Mouse (Mus musculus) forebrain, embryonic 10.5 days (tissue): ENCODE data around the gene Trim58. TPM values are rescaled to one million over a fixed set of nuclear protein-coding genes. Genes with fewer than 3 reads are reported as not detected.

Source experiments
- DNase-seq: peaks from one replicate; pipeline ENCODE4 v3.0.0-alpha.2; 2017; ENCODE audit warnings: low spot score; ENCODE audit errors: extremely low spot score
- H3K27ac ChIP-seq: fragments of 300-500 bp; sonication (generic); 2 replicates; pipeline ENCODE4 v1.5.1; 2016; ENCODE audit warnings: mild to moderate bottlenecking
- H3K27me3 ChIP-seq: fragments of 300-500 bp; sonication (generic); 2 replicates; pipeline ENCODE4 v1.6.1; 2016; ENCODE audit warnings: mild to moderate bottlenecking; ENCODE audit not compliant: poor library complexity, severe bottlenecking
- H3K36me3 ChIP-seq: fragments of 300-500 bp; sonication (generic); replicated peaks from 2 replicates; pipeline ENCODE4 v1.6.1; 2016; ENCODE audit warnings: mild to moderate bottlenecking, moderate library complexity
- H3K4me1 ChIP-seq: fragments of 300-500 bp; sonication (generic); 2 replicates; pipeline ENCODE4 v1.6.1; 2016
- H3K4me3 ChIP-seq: fragments of 300-500 bp; sonication (generic); 2 replicates; pipeline ENCODE4 v1.5.1; 2016; ENCODE audit warnings: mild to moderate bottlenecking, moderate library complexity
- H3K9me3 ChIP-seq: fragments of 300-500 bp; sonication (generic); 2 replicates; pipeline ENCODE4 v1.6.1; 2016; ENCODE audit warnings: mild to moderate bottlenecking, moderate library complexity
- WGBS: fragments of 180-500 bp; shearing (Covaris S2); methylation state at CpG from one replicate; pipeline ENCODE4 v1.1.7; 2016; 5-methylcytosine and 5-hydroxymethylcytosine counted together
- polyA plus RNA-seq: library from polyadenylated mRNA; unstranded; fragments of >200 nt; fragmentation: Nextera tagmentation; extraction: Ambion mirVana; gene quantifications from 2 replicates; pipeline ENCODE4 v1.2.1, GENCODE M21; 2016

The Trim58 gene
- polyA plus RNA-seq, 1 experiment from 2014 or later = 0.35 TPM

- WGBS = 52% methylated on average over 4 of the region's 4 CpGs
- Histone ChIP-seq H3K4me3 (no peak overlapping the region), H3K36me3 (no peaks in the 10 kb centered on the region), H3K27me3 (no peaks in the 10 kb centered on the region), H3K4me1 (no peaks in the 10 kb centered on the region), H3K9me3 (no peaks in the 10 kb centered on the region), H3K27ac (no peak overlapping the region)
- DNase-seq = no peak
These were observed 31.6 kb downstream of the Trim58 start for GRCm38 (mm10) chr11:58671825-58672224.

DNA sequence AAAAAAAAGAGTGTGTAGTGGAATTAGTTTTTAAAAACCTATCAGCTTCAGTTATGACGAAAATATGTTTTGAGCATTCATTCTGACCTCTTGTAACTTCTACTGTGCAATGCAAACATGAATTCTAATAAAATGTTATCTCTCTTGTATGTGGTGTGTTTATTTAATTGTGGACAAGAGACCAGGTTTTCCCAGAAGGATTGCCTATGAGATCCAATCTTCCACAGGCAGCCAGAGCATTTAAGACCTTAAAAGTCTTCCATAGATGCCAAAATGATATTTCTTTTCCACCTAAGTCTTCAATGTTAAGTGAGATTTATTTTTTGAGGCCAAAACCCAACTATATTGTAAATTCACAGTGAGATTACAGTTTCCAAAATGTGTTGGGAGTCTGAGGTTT lies 40.5 kb downstream of the Trim58 start, which contains the start of gene Olfr320:
Olfr320 (plus strand) TSS at position 301 of the 400 bp plus-strand sequence.
- Histone ChIP-seq H3K27me3 (no peaks in the 10 kb centered on the region), H3K4me3 (no peak within 1 kb of the TSS), H3K9me3 (no peaks in the 10 kb centered on the region), H3K4me1 (no peaks in the 10 kb centered on the region), H3K27ac (no peak within 1 kb of the TSS), H3K36me3 (no peaks in the 10 kb centered on the region)
- WGBS = 86% methylated on average over 1 of the region's 1 CpGs
- no peak for DNase-seq

- WGBS = 89% methylated on average over 3 of the region's 3 CpGs
- Histone ChIP-seq H3K9me3 (peaks cover 20% of the 10 kb centered on the region), H3K36me3 (no peaks in the 10 kb centered on the region), H3K27ac (no peak within 1 kb of the TSS), H3K4me1 (no peaks in the 10 kb centered on the region), H3K27me3 (no peaks in the 10 kb centered on the region), H3K4me3 (no peak within 1 kb of the TSS)
- DNase-seq = no peak
These were observed 58.6 kb downstream of the Trim58 start, which contains the start of gene Olfr319 for GRCm38 (mm10) chr11:58698862-58699261. Gene Olfr319 (plus strand): TSS chr11:58699162.

Other genes with a start within 250 kb of the Trim58 start
- gene 1810065E05Rik, start 219.4 kb upstream of the Trim58 start, polyA plus RNA-seq = not detected in 2 replicates
- gene Gm12253, start 207.9 kb upstream of the Trim58 start, polyA plus RNA-seq = not detected in 2 replicates
- not detected in 2 replicates for gene Lypd9, start 187.5 kb upstream of the Trim58 start, polyA plus RNA-seq
- gene Olfr30, start 178.2 kb upstream of the Trim58 start, polyA plus RNA-seq = not detected in 2 replicates
- not detected in 2 replicates for gene Olfr332, start 147.9 kb upstream of the Trim58 start, polyA plus RNA-seq
- not detected in 2 replicates for gene Olfr331, start 137.9 kb upstream of the Trim58 start, polyA plus RNA-seq
- gene Olfr330, start 105.6 kb upstream of the Trim58 start, polyA plus RNA-seq = not detected in 2 replicates
- not detected in 2 replicates for gene Olfr329-ps, start 94.0 kb upstream of the Trim58 start, polyA plus RNA-seq
- gene Olfr328, start 84.8 kb upstream of the Trim58 start, polyA plus RNA-seq = not detected in 2 replicates
- not detected in 2 replicates for gene Olfr224, start 69.9 kb upstream of the Trim58 start, polyA plus RNA-seq
- not detected in 2 replicates for gene Olfr325, start 62.7 kb upstream of the Trim58 start, polyA plus RNA-seq
- not detected in 2 replicates for gene Olfr324, start 45.4 kb upstream of the Trim58 start, polyA plus RNA-seq
- not detected in 2 replicates for gene 2210407C18Rik, start 24.4 kb upstream of the Trim58 start, polyA plus RNA-seq
- not detected in 2 replicates for gene Olfr323, start 10.0 kb upstream of the Trim58 start, polyA plus RNA-seq
- not detected in 2 replicates for gene Olfr322, start 18.3 kb downstream of the Trim58 start, polyA plus RNA-seq
- not detected in 2 replicates for gene Olfr320, start 40.6 kb downstream of the Trim58 start, polyA plus RNA-seq
- gene Olfr319, start 58.7 kb downstream of the Trim58 start, polyA plus RNA-seq = not detected in 2 replicates
- gene Olfr318, start 83.5 kb downstream of the Trim58 start, polyA plus RNA-seq = not detected in 2 replicates
- gene Olfr317, start 98.7 kb downstream of the Trim58 start, polyA plus RNA-seq = not detected in 2 replicates
- gene Olfr316, start 112.3 kb downstream of the Trim58 start, polyA plus RNA-seq = not detected in 2 replicates
- gene Olfr315, start 132.7 kb downstream of the Trim58 start, polyA plus RNA-seq = not detected in 2 replicates
- gene Olfr314, start 142.5 kb downstream of the Trim58 start, polyA plus RNA-seq = not detected in 2 replicates
- 1.0 and 1.9 TPM in 2 replicates for gene Fam183b, start 161.5 kb downstream of the Trim58 start, polyA plus RNA-seq
- gene Olfr313, start 174.5 kb downstream of the Trim58 start, polyA plus RNA-seq = not detected in 2 replicates
- gene Olfr312, start 188.8 kb downstream of the Trim58 start, polyA plus RNA-seq = not detected in 2 replicates
- not detected in 2 replicates for gene Olfr311, start 198.8 kb downstream of the Trim58 start, polyA plus RNA-seq
- 8.9 and 9.3 TPM in 2 replicates for gene Gm12258, start 206.7 kb downstream of the Trim58 start, polyA plus RNA-seq
- 9.3 and 9.4 TPM in 2 replicates for gene 2810021J22Rik, start 226.8 kb downstream of the Trim58 start, polyA plus RNA-seq